11 mouse cellular contexts compared by ENCODE assay signal in the genomic region with DNA sequence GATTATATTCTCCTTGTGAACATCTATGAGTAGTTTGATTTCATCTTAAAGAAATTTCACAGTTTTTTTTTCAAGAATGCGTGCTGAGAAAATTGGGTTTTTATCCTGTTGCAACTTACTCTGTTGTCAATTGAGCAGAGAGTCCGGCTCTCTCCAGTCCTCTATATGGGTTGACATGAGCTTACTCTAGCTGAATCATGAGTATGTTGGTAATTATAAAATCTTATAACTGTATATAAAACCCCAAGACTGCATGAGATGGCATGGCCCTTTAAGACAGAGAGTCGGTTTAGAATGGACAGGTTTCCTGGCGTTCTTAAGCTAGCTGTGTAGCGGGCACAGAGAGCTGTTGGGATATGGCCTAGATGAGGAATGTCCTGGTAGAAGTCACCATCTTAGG. TPM values are rescaled to one million over a fixed set of nuclear protein-coding genes. Genes with fewer than 3 reads are reported as not detected.
"Had no signal": no experiment of that assay in that cellular context is flagged by ENCODE, and none has a peak within 500 bp of the region (broad histone marks: within the 10 kb centered on the region; RNA-seq: fewer than 3 reads in every experiment).

Gene Tcp10a, plus strand, starts transcription at position 301 of the 400 bp plus-strand sequence.

RNA-seq across cellular contexts. Expression of gene Tcp10a, which starts in this region (rescaled TPM):
- polyA plus RNA-seq: neural tube, embryonic 12.5 days; neural tube, embryonic 14.5 days; neural tube, embryonic 15.5 days; small intestine, adult 2 months; spleen, adult 2 months; stomach, embryonic 14.5 days; stomach, embryonic 15.5 days; stomach, embryonic 16.5 days; stomach, postnatal 0 days; thymus, adult 2 months; urinary bladder, adult 2 months had no signal
